Mouse (Mus musculus) olfactory bulb, adult 2 months (tissue): ENCODE results near the gene Zmym3.

ENCODE experiments used
- CTCF ChIP-seq: fragments of 200-500 bp; IDR thresholded peaks from 2 replicates; pipeline ENCODE4 v1.5.1; 2012; ENCODE audit warnings: low read depth, mild to moderate bottlenecking, low read length, moderate library complexity; ENCODE audit not compliant: insufficient read depth
- POLR2A ChIP-seq: fragments of 200-500 bp; IDR thresholded peaks from 2 replicates; pipeline ENCODE4 v1.6.1; 2012; ENCODE audit warnings: mild to moderate bottlenecking, low read depth, low read length, moderate library complexity; ENCODE audit not compliant: insufficient read depth

- TF ChIP-seq CTCF (no peak), POLR2A (no peak)
Measured at GRCm38 (mm10) chrX:101420700-101421095, at the start of gene Zmym3.
